Mouse (Mus musculus): ENCODE measurements around the gene Hoxa9. TPM values are rescaled to one million over a fixed set of nuclear protein-coding genes. Genes with fewer than 3 reads are reported as not detected.

Hoxa9 gene
- polyA plus RNA-seq, 1 experiment, result 1.7 TPM

DNA sequence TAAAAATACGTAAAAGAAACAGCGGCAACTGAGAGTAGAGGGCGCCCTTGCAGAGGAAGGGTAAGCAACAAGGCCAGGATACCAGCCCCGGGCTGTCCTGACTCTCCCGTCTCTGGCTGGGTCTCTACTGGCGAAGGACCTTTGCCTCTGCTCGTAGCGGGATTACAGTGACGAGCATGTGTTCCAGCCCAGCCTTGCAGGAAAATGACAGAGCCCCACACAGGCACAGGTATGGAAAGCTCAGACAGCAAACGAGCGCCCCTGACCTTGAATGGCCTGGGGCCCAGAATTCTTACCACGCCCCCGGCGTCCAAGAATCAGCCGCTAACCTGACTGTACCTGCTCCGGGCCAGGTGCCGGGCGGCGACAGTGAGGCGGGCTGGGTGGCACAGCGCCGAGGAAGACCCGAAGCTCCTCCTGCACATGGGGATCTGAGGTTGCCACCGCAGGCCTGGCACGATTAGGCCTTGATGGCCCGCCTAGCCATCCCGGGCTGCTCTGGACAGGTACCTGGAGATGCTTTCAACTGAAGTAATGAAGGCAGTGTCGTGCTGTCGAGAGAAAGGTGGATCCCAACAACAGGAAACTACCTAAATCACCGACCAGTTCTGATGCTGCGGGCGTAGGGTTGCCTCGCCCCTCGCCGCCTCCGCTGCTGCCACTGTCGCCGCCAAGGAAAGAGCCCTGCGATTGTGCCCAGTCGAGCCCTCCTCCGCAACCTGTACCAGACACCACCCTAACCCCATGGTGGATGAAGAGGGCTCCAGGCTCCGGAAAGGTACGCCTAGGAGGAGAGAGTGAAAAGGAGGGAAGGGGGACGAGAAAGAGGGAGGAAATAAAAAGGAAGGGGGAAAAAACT lies 1.1 kb downstream of the Hoxa9 start:
- no peaks in the 10 kb centered on the region for H3K4me1 ChIP-seq (ENCODE audit: control insufficient read depth, insufficient read depth, insufficient read length, low read length)
- no peak overlapping the region for H3K27ac ChIP-seq (replicated peaks; ENCODE audit: low read depth, low read length)
- no peak overlapping the region for H3K4me3 ChIP-seq (ENCODE audit: insufficient read depth, low read depth, low read length)

DNA sequence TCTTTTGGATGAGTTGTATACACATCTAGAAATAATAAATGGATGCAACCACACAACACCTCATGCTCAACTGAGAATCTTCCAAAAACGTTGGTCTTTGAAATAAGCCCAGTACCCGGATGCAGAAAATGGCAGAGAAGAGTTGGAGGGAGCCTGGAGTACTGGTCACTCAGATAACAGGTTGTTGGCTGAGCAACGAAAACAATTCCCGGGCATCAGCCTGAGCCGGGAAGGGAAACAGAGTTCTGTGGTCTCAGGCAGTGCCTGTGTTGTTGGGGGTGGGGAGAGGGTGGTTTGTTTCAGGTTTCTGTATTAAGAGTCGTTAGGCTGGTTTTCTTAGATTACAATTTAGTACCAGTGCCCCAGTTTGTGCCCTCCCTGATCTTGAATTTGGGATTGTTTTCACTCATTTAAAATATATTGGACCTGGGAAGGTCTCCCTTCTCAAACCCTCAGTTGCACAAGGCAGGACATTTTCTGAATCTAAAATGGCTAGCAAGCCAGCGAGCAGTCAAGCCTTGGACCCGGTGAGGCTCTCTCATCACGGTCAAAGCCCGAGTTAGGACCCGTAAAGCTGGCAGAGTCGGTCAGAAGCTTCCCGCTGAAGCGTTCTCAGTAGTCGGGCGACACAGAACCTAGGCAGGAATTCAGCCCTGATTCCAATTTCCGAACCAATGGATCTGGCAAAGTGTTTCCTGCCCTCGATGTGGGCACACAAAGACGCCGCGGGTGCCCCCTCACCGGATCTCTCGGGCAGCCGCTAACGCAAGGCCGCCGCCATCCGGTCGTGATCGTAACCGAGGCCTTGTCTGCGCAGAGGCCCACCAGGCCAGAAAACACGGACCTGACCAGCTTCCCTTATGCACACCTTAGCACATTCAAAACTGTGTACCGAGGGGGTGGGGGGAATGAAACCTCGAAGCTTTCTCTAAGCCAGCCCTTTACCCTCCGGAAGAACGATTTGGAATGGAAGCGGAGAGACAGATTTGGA lies 2.1 kb downstream of the Hoxa9 start:
- Histone ChIP-seq H3K4me1 (ENCODE audit: control insufficient read depth, insufficient read depth, insufficient read length, low read length) (no peaks in the 10 kb centered on the region), H3K27ac (replicated peaks; ENCODE audit: low read depth, low read length) (no peak overlapping the region), H3K4me3 (ENCODE audit: insufficient read depth, low read depth, low read length) (no peak overlapping the region)

DNA sequence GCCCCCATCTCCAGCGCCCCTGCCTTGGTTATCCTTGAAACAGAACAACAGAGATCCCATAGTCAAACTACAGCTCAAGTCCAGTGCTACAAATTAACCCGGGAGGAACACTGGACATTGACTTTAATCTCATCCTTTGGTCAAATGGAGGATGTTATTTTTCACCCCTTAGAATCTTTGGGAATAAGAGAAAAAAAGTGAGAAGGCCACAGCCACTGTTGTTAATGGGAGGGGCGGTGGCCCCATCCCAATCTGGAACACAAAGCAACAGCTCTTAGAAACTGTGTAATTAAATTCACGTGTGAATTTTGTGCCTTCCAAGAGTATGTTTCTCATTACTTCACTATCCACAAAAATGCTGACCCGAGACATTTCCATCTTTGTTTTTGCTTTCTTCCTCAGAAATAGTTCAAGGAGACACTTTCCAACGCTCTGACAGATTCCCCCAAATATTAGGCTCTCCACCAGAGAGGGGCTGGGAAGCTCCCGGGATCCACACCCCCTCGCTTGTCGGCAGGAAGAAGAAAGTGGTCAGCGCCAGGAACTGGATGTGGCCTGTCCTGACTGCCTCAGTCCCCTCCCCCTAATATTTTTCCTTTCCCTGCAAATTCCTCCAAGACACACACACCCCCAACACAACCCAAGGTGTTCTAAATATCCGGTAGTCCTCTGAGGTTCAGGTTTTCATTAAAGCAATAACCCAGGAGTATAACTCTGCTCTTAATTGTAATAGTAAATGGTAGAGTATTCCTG lies 3.2 kb downstream of the Hoxa9 start:
- Histone ChIP-seq H3K4me1 (ENCODE audit: control insufficient read depth, insufficient read depth, insufficient read length, low read length) (no peaks in the 10 kb centered on the region), H3K4me3 (ENCODE audit: insufficient read depth, low read depth, low read length) (no peak overlapping the region), H3K27ac (replicated peaks; ENCODE audit: low read depth, low read length) (no peak overlapping the region)

DNA sequence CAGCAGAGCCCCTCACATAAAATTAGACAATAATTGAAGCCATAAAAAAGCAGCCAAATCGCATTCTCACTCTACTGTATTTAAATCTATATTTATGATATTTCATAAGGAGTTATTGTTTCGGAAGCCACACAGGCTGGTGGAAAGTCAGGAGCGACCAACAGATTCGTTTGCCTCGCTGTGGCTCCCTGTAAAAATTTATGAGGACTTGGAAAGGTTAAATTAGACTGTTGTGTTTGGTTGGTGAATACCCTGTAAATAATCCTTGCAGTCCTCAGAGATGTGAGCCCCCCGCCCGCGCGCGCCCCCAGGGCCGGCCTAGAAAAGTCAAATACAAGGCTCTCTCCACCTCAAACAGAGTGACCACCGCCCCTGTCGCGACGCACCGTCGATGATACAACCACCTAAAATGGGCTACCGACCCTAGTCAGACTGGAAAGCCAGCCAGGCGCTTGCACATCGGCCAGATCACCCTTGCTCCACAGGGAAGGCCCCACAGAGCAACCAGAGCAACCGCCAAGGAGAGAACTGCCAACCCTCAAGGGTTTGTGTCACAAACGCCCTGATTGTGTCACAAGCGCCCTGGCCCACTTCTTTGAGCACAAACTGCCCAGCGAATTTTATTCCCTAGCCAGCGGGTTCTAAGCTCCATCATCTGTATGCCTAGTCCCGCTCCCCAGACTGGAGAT lies 4.2 kb downstream of the Hoxa9 start:
- Histone ChIP-seq H3K4me3 (ENCODE audit: insufficient read depth, low read depth, low read length) (peak overlapping the region; percentile 49), H3K4me1 (ENCODE audit: control insufficient read depth, insufficient read depth, insufficient read length, low read length) (no peaks in the 10 kb centered on the region), H3K27ac (replicated peaks; ENCODE audit: low read depth, low read length) (no peak overlapping the region)

DNA sequence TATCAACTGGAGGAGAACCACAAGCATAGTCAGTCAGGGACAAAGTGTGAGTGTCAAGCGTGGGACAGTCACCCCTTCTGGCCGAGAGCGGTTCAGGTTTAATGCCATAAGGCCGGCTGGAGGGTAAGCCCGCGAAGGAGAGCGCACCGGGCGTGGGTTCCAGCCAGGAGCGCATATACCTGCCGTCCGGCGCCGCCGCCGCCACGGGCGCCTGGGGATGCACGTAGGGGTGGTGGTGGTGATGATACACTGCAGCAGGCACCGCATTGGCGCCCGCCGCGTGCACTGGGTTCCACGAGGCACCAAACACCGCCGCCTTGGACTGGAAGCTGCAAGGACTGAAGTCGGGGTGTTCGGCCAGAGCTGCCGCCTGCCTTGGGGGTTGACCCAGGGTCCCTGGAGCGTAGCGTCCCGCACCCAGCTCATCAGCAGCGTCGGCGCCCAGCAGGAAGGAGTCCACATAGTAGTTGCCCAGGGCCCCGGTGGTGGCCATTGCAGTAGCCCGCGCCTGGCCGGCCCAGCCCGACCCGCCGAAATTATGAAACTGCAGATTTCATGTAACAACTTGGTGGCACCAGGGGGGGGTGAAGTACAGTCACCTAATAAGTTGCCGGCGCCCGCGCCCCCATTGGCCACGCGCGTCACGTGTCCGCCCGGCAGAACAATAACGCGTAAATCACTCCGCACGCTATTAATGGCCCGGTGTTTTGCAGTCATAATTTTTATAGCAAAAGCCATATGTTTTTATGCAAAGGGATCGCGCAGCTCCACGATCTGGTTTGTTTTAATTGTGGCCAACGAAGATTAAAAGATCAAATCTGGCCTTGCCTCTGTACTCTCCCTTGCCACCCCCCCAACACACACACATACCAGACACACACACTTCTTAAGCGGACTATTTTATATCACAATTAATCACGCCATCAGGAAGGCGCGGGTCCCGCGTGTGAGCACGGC lies 5.0 kb downstream of the Hoxa9 start:
- Histone ChIP-seq H3K4me1 (ENCODE audit: control insufficient read depth, insufficient read depth, insufficient read length, low read length) (no peaks in the 10 kb centered on the region), H3K4me3 (ENCODE audit: insufficient read depth, low read depth, low read length) (peak overlapping the region; percentile 49), H3K27ac (replicated peaks; ENCODE audit: low read depth, low read length) (no peak overlapping the region)

DNA sequence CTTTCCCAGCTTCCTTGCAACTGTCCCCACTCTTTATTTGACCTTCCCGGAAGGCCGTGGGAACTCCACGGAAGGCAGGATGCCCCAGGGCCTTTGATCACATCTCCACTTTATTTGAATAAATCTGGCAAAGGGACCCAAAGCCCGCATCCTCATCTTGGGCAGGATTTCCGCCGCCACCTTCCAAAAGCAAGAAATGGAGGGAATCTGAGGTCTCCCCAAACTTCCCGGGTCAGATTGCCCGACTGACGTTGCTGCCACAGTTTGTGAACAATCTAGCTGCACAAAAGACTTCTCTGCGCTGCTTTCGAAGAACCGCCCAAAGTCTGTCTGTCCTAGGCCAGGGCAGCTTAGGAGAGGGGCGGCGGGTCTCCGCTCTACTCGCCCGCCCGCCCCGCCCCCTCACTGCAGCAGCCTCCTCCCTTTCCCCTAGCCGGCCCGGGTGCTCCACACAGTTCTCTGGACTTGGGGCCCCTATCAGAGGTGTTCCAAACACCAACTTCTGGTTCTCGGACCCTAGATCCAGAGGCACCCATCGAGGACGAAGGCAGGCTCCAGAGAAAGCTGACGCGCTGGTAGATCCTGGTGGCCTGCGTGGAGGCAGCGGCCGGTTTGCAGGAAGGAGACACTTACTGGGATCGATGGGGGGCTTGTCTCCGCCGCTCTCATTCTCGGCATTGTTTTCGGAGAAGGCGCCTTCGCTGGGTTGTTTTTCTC lies 5.8 kb downstream of the Hoxa9 start:
- Histone ChIP-seq H3K4me1 (ENCODE audit: control insufficient read depth, insufficient read depth, insufficient read length, low read length) (no peaks in the 10 kb centered on the region), H3K27ac (replicated peaks; ENCODE audit: low read depth, low read length) (no peak overlapping the region), H3K4me3 (ENCODE audit: insufficient read depth, low read depth, low read length) (peak overlapping the region; percentile 49)

DNA sequence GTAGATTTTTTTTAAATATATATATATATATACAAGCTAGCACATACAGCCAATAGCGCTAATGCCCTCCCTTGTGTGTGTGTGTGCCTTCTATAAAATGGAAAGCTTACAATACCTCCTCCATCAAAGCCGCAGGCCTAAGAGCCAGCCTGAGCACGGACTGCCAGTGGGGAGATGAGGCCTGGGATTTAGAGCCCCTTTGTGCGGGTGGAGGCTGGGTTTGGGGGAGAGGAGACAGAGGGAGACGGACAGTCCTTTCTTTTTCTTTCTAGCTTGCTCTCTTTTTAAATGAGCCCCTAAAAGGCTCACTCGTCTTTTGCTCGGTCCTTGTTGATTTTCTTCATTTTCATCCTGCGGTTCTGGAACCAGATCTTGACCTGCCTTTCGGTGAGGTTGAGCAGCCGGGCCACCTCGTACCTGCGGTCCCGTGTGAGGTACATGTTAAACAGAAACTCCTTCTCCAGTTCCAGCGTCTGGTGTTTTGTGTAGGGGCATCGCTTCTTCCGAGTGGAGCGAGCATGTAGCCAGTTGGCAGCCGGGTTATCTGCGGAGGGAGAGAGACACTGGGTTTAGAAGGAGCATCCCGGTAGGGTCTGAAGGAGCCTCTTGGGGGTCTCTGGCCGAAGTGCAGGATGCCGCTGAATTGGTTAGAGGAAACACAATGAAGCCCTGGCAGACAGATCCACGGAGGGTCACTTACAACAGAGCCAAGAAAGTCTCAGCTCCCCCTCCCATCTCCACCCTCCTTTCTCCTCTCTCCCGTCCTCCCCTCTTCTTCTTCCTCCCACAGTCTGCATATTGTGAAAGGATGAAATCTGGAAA lies 6.7 kb downstream of the Hoxa9 start:
- Histone ChIP-seq H3K4me3 (ENCODE audit: insufficient read depth, low read depth, low read length) (no peak overlapping the region), H3K4me1 (ENCODE audit: control insufficient read depth, insufficient read depth, insufficient read length, low read length) (no peaks in the 10 kb centered on the region), H3K27ac (replicated peaks; ENCODE audit: low read depth, low read length) (no peak overlapping the region)

DNA sequence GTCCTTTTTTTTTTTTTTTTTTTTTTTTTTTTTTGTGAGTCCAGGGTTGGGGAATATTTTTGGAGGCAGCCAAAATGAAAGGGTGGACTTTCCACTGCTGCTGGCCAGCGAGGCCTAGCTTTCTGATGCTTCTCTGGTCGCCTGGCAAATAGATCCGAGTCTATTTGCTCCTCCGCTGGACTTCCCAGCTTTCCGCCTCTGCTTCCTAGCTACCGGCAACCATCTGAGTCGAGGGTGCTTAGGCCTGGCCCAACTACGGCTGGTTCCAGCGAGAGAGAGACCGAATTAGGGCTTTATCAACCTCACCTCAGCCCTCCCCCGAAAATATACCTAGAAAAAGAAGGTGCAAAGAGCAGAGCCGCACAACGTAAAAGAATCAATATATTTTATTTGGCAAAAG lies 8.2 kb downstream of the Hoxa9 start:
- Histone ChIP-seq H3K4me1 (ENCODE audit: control insufficient read depth, insufficient read depth, insufficient read length, low read length) (no peaks in the 10 kb centered on the region), H3K4me3 (ENCODE audit: insufficient read depth, low read depth, low read length) (no peak overlapping the region), H3K27ac (replicated peaks; ENCODE audit: low read depth, low read length) (no peak overlapping the region)

DNA sequence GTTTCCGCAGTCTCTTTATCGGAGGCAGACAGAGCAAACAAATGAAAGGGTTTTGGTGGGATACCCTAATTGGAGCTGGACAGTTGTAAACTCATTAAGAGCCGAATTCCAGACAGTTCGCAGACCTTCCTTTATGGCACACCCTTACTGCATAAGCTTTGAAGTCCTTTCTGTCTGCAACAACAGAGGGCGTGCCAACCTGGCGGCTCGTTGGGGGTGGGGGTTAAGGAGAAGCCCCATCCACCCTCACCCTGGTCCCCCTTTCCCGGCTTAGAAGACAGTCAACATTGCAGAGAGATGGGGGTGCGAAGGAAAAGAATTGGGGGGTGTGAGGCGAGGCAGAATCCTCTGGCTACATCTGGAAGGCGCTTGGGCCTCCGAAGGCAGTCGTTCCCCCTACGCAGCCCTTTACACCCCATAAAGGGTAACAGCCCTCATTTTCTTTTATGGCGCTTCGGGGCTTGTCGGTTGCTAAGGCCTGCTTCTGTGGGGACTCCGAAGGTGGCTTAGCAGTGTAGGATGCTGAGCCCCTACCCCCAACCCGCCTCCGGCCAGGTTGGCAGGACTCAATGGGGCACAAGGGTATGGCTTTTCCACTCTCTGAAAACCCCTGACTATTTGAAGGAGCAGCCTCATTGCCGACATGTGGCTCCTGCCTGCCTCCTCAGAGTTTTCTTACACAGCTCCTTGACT lies 8.8 kb downstream of the Hoxa9 start:
- H3K27ac ChIP-seq (replicated peaks; ENCODE audit: low read depth, low read length), result no peak overlapping the region
- H3K4me3 ChIP-seq (ENCODE audit: insufficient read depth, low read depth, low read length), result peak overlapping the region; percentile 36
- no peaks in the 10 kb centered on the region for H3K4me1 ChIP-seq (ENCODE audit: control insufficient read depth, insufficient read depth, insufficient read length, low read length)

DNA sequence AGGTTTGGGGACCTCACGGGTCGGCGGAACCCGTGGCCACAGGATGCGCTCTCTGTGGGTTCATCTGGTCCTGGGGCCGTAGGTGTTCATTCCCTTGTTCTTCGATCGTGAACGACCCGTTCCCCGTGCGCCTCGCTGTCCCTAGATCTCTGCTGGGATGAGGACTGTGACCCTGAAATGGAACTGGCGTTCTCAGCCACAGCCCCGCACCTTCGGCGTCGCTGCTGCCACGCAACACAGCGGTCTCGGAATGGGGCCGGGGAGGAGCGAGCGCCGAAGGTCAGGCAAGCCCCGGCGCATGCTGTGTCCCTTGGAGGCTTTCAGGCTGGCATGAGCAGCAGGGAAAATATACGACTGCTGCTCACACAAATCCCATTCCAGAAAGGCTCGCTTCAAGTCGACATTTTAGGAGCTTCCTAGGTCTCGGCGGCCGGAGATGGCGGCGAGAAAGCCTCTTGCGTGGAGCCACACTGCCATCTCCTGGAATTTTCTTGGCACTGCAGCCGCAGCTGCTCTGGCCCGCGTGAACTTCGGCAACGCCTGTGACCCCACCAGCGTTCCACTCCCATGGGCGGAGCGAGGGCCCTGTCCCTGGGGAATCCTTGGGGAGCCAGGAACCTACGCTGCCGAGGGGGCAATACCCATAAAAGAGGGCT lies 9.4 kb downstream of the Hoxa9 start, which contains the start of gene Hoxa7:
Gene Hoxa7 (minus strand): TSS at position 518 of the 656 bp plus-strand sequence.
- Histone ChIP-seq H3K4me1 (ENCODE audit: control insufficient read depth, insufficient read depth, insufficient read length, low read length) (no peaks in the 10 kb centered on the region; the same call in 1 of the 2 replicates), H3K4me3 (ENCODE audit: insufficient read depth, low read depth, low read length) (peak within 1 kb of the TSS; percentile 74), H3K27ac (replicated peaks; ENCODE audit: low read depth, low read length) (no peak within 1 kb of the TSS)

DNA sequence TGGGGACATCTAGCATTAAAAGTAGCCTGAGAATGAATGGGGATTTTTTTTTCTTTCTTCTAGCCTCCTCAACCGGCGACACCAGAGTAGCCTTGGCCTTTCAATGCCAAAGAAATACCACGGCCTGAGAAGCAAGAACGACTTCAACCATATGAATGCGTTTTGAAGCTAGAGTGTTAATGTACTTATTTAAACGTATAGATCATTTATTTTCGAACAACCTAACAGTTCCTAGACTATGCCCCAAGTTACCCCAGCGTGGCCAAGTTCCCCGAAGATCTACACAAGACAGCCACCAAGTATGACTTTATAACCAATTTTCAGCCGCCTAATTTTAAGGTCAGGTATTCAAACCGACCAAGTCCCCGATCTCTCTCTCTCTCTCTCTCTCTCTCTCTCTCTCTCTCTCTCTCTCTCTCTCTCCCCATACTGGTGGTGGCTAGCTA lies 10.0 kb downstream of the Hoxa9 start:
- H3K4me3 ChIP-seq (ENCODE audit: insufficient read depth, low read depth, low read length), result peak overlapping the region; percentile 74
- H3K4me1 ChIP-seq (ENCODE audit: control insufficient read depth, insufficient read depth, insufficient read length, low read length), result peaks cover under 1% of the 10 kb centered on the region; the same call in 1 of the 2 replicates
- no peak overlapping the region for H3K27ac ChIP-seq (replicated peaks; ENCODE audit: low read depth, low read length)
